Mouse (Mus musculus) ES-E14 (cell line): ENCODE measurements around the gene Mapk3. TPM values are rescaled to one million over a fixed set of nuclear protein-coding genes. Genes with fewer than 3 reads are reported as not detected.

Experiments
- DNase-seq: peaks from one replicate; pipeline ENCODE4 v3.0.0-alpha.2; 2013; ENCODE audit warnings: low read depth, low spot score
- H3K27ac ChIP-seq: 2 replicates; pipeline ENCODE4 v1.5.1; 2012; ENCODE audit warnings: low read depth, mild to moderate bottlenecking, low read length, moderate library complexity, mixed read lengths; ENCODE audit not compliant: poor library complexity, insufficient read depth, severe bottlenecking
- H3K36me3 ChIP-seq: 2 replicates; pipeline ENCODE4 v1.6.1; 2012; ENCODE audit warnings: mild to moderate bottlenecking, low read length, moderate library complexity, mixed read lengths; ENCODE audit not compliant: control insufficient read depth, poor library complexity, insufficient read depth, severe bottlenecking
- H3K4me1 ChIP-seq, 2 experiments: fragments of 150-350 bp in 1 of 2; sonication (generic) in 1 of 2; 2 replicates each; pipeline ENCODE4 v1.6.1; 2012; ENCODE audit warnings: low read length in 2 of 2, mild to moderate bottlenecking in 1 of 2, mixed read lengths in 1 of 2; ENCODE audit not compliant: control insufficient read depth in 2 of 2, insufficient read depth in 2 of 2, poor library complexity in 1 of 2
- H3K4me3 ChIP-seq, 2 experiments: fragments of 150-350 bp in 1 of 2; sonication (generic) in 1 of 2; 2 replicates each; pipeline ENCODE4 v1.5.1; 2012; ENCODE audit warnings: low read length in 2 of 2, low read depth in 1 of 2, mild to moderate bottlenecking in 1 of 2, mixed read lengths in 1 of 2; ENCODE audit not compliant: insufficient read depth in 1 of 2, poor library complexity in 1 of 2, severe bottlenecking in 1 of 2
- H3K9ac ChIP-seq: 2 replicates; pipeline ENCODE4 v1.6.1; 2012; ENCODE audit warnings: low read depth, mild to moderate bottlenecking, low read length, mixed read lengths; ENCODE audit not compliant: poor library complexity, insufficient read depth, severe bottlenecking
- H3K9me3 ChIP-seq: fragments of 150-350 bp; sonication (generic); 2 replicates; pipeline ENCODE4 v1.6.1; 2012; ENCODE audit warnings: low read depth, mild to moderate bottlenecking, low read length; ENCODE audit not compliant: control insufficient read depth, insufficient read depth
- CHD2 ChIP-seq: IDR thresholded peaks from 2 replicates; pipeline ENCODE4 v1.6.1; 2014; ENCODE audit warnings: mild to moderate bottlenecking, low read depth, low read length, inconsistent platforms
- HCFC1 ChIP-seq: IDR thresholded peaks from 2 replicates; pipeline ENCODE4 v1.6.1; 2012; ENCODE audit warnings: low read length, inconsistent platforms, borderline replicate concordance; ENCODE audit not compliant: insufficient read depth
- MAFK ChIP-seq: IDR thresholded peaks from 2 replicates; pipeline ENCODE4 v1.6.1; 2014; ENCODE audit warnings: mild to moderate bottlenecking, low read depth, low read length, inconsistent platforms; ENCODE audit not compliant: insufficient read depth
- ZC3H11A ChIP-seq: IDR thresholded peaks from 2 replicates; pipeline ENCODE4 v1.6.1; 2012; ENCODE audit warnings: low read depth, mild to moderate bottlenecking, inconsistent platforms, low read length, borderline replicate concordance
- ZNF384 ChIP-seq: IDR thresholded peaks from 2 replicates; pipeline ENCODE4 v1.6.1; 2012; ENCODE audit warnings: low read depth, low read length, inconsistent platforms
- in situ Hi-C, 2 experiments: fragments of 600-800 bp; cut with MboI; formaldehyde crosslinking; loops; one replicate each; pipeline ENCODE4 v1.15.1; 2025; ENCODE audit warnings: low sequenced_read_pairs in 2 of 2, inconsistent platforms in 1 of 2; ENCODE audit not compliant: unreplicated experiment in 2 of 2
- total RNA-seq: library from RNA; depleted of rRNA; stranded (reverse); fragments of 300-350 nt; gene quantifications from 2 replicates; pipeline ENCODE4 v1.2.3, GENCODE M21; 2012

Gene Mapk3
- total RNA-seq, 1 experiment, result 31.1 TPM

GRCm38 (mm10) chr7:126780971-126781635 lies 21.7 kb downstream of the Mapk3 start, which contains the start of gene Tbx6:
TSS of gene Tbx6 (plus strand) at chr7:126781483.
- Histone ChIP-seq H3K4me3 (peak within 1 kb of the TSS; percentile 23 to 64; a peak in 3 of 4 replicates), H3K9ac (peak within 1 kb of the TSS; percentile 59), H3K4me1 (peaks cover 3 to 20% of the 10 kb centered on the region in 2 experiments), H3K9me3 (no peaks in the 10 kb centered on the region), H3K27ac (no peak within 1 kb of the TSS), H3K36me3 (peaks cover 26% of the 10 kb centered on the region)
- in situ Hi-C loops, result no loop called here
- no peak for DNase-seq
- TF ChIP-seq ZC3H11A (no peak), ZNF384 (no peak), CHD2 (no peak), MAFK (no peak), HCFC1 (no peak)

GRCm38 (mm10) chr7:126781661-126782370 lies 22.4 kb downstream of the Mapk3 start:
- DNase-seq, result no peak
- H3K9ac ChIP-seq, result no peak overlapping the region
- no peak overlapping the region for H3K27ac ChIP-seq
- in situ Hi-C loops, result no loop called here
- no peak overlapping the region for H3K4me3 ChIP-seq
- no peaks in the 10 kb centered on the region for H3K9me3 ChIP-seq
- H3K36me3 ChIP-seq, result peaks cover 30% of the 10 kb centered on the region
- TF ChIP-seq ZC3H11A (no peak), MAFK (no peak), CHD2 (no peak), HCFC1 (no peak), ZNF384 (no peak)
- H3K4me1 ChIP-seq, result peaks cover 2 to 18% of the 10 kb centered on the region in 2 experiments; a peak in 3 of 4 replicates

GRCm38 (mm10) chr7:126782693-126783092 lies 23.3 kb downstream of the Mapk3 start:
- TF ChIP-seq HCFC1 (no peak), MAFK (no peak), ZNF384 (no peak), ZC3H11A (no peak), CHD2 (no peak)
- H3K4me1 ChIP-seq, result peaks cover 2 to 14% of the 10 kb centered on the region in 2 experiments; a peak in 3 of 4 replicates
- H3K36me3 ChIP-seq, result peaks cover 39% of the 10 kb centered on the region
- H3K9me3 ChIP-seq, result no peaks in the 10 kb centered on the region
- H3K27ac ChIP-seq, result no peak overlapping the region
- H3K4me3 ChIP-seq, result no peak overlapping the region
- H3K9ac ChIP-seq, result no peak overlapping the region
- DNase-seq, result no peak
- in situ Hi-C loops, result no loop called here

- H3K36me3 ChIP-seq, result peaks cover 54% of the 10 kb centered on the region
These were observed 25.1 kb downstream of the Mapk3 start for GRCm38 (mm10) chr7:126784469-126784868.

More at GRCm38 (mm10) chr7:126784469-126784868, 25.1 kb downstream of the Mapk3 start:
- no peak for TF ChIP-seq CHD2
- TF ChIP-seq ZNF384, result no peak
- no peak for TF ChIP-seq HCFC1
- no peak for TF ChIP-seq ZC3H11A
- no peak for TF ChIP-seq MAFK
- no peak overlapping the region for H3K9ac ChIP-seq
- peaks cover 2 to 12% of the 10 kb centered on the region in 2 experiments; a peak in 3 of 4 replicates for H3K4me1 ChIP-seq
- DNase-seq, result no peak
- H3K4me3 ChIP-seq, result no peak overlapping the region
- H3K27ac ChIP-seq, result no peak overlapping the region
- no peaks in the 10 kb centered on the region for H3K9me3 ChIP-seq
- in situ Hi-C loops, result no loop called here
